Mouse (Mus musculus) MEL (cell line): ENCODE data around the gene Maml2. TPM values are rescaled to one million over a fixed set of nuclear protein-coding genes. Genes with fewer than 3 reads are reported as not detected.

ENCODE experiments used
- DNase-seq: peaks from one replicate; pipeline ENCODE4 v3.0.0; 2011; ENCODE audit warnings: low read depth, low spot score
- H3K27ac ChIP-seq: 2 replicates; pipeline ENCODE4 v1.5.1; 2012; ENCODE audit warnings: low read depth, mild to moderate bottlenecking, control low read depth, low read length, moderate library complexity; ENCODE audit not compliant: control insufficient read depth
- H3K27me3 ChIP-seq, 2 experiments: fragments of 150-350 bp in 1 of 2; sonication (generic) in 1 of 2; 2 replicates each; pipeline ENCODE4 v1.6.1; 2012; ENCODE audit warnings: low read length in 2 of 2, mild to moderate bottlenecking in 2 of 2, improper control_type of control experiment in 1 of 2, moderate library complexity in 1 of 2; ENCODE audit not compliant: insufficient read depth in 2 of 2, control insufficient read depth in 1 of 2
- H3K36me3 ChIP-seq, 2 experiments: 2 replicates each; pipeline ENCODE4 v1.6.1; 2012 to 2014; ENCODE audit warnings: low read length in 2 of 2, improper control_type of control experiment in 1 of 2, inconsistent platforms in 1 of 2, mild to moderate bottlenecking in 1 of 2; ENCODE audit not compliant: insufficient read depth in 2 of 2, control insufficient read depth in 1 of 2
- H3K4me1 ChIP-seq, 2 experiments: fragments of 150-350 bp in 1 of 2; sonication (generic) in 1 of 2; 2 replicates each; pipeline ENCODE4 v1.6.1; 2012; ENCODE audit warnings: low read length in 2 of 2, improper control_type of control experiment in 1 of 2, mild to moderate bottlenecking in 1 of 2; ENCODE audit not compliant: insufficient read depth in 2 of 2, control insufficient read depth in 1 of 2
- H3K4me3 ChIP-seq, 2 experiments: fragments of 150-350 bp in 1 of 2; sonication (generic) in 1 of 2; 2 replicates each; pipeline ENCODE4 v1.5.1; 2012; ENCODE audit warnings: low read depth in 2 of 2, low read length in 2 of 2, mild to moderate bottlenecking in 2 of 2, moderate library complexity in 2 of 2, control low read depth in 1 of 2, improper control_type of control experiment in 1 of 2; ENCODE audit not compliant: control insufficient read depth in 1 of 2, insufficient read depth in 1 of 2
- H3K79me2 ChIP-seq: 2 replicates; pipeline ENCODE4 v1.6.1; 2012; ENCODE audit warnings: mild to moderate bottlenecking, low read length, moderate library complexity; ENCODE audit not compliant: control insufficient read depth, poor library complexity, insufficient read depth
- H3K9ac ChIP-seq: 2 replicates; pipeline ENCODE4 v1.6.1; 2012; ENCODE audit warnings: low read depth, mild to moderate bottlenecking, control low read depth, low read length, moderate library complexity; ENCODE audit not compliant: control insufficient read depth, poor library complexity, severe bottlenecking
- H3K9me3 ChIP-seq: fragments of 150-350 bp; sonication (generic); replicated peaks from 2 replicates; pipeline ENCODE4 v1.6.1; 2012; ENCODE audit warnings: mild to moderate bottlenecking, low read length, improper control_type of control experiment, moderate library complexity; ENCODE audit not compliant: insufficient read depth
- BHLHE40 ChIP-seq: IDR thresholded peaks from 2 replicates; pipeline ENCODE4 v1.6.1; 2012; ENCODE audit warnings: low read depth, mild to moderate bottlenecking, inconsistent platforms, low read length, improper control_type of control experiment, borderline replicate concordance
- CHD1 ChIP-seq: IDR thresholded peaks from 2 replicates; pipeline ENCODE4 v1.6.1; 2012; ENCODE audit warnings: low read depth, mild to moderate bottlenecking, inconsistent platforms, low read length, improper control_type of control experiment
- CHD2 ChIP-seq: IDR thresholded peaks from 2 replicates; pipeline ENCODE4 v1.6.1; 2011; ENCODE audit warnings: low read length, improper control_type of control experiment
- E2F4 ChIP-seq: IDR thresholded peaks from 2 replicates; pipeline ENCODE4 v1.6.1; 2011; ENCODE audit warnings: low read depth, low read length, improper control_type of control experiment, borderline replicate concordance
- ELF1 ChIP-seq: IDR thresholded peaks from 2 replicates; pipeline ENCODE4 v1.6.1; 2014; ENCODE audit warnings: low read depth, mild to moderate bottlenecking, inconsistent platforms, low read length, improper control_type of control experiment, moderate library complexity
- EP300 ChIP-seq, 2 experiments: IDR thresholded peaks; 2 replicates each; pipeline ENCODE4 v1.6.1; 2011; ENCODE audit warnings: improper control_type of control experiment in 2 of 2, low read length in 2 of 2, low read depth in 1 of 2, mild to moderate bottlenecking in 1 of 2
- ETS1 ChIP-seq: IDR thresholded peaks from 2 replicates; pipeline ENCODE4 v1.6.1; 2012; ENCODE audit warnings: low read depth, mild to moderate bottlenecking, inconsistent platforms, low read length, improper control_type of control experiment, moderate library complexity
- GABPA ChIP-seq: IDR thresholded peaks from 2 replicates; pipeline ENCODE4 v1.6.1; 2012; ENCODE audit warnings: low read depth, mild to moderate bottlenecking, inconsistent platforms, low read length, improper control_type of control experiment, moderate library complexity
- HCFC1 ChIP-seq: IDR thresholded peaks from 2 replicates; pipeline ENCODE4 v1.6.1; 2012; ENCODE audit warnings: low read depth, mild to moderate bottlenecking, inconsistent platforms, low read length, improper control_type of control experiment, moderate library complexity
- JUND ChIP-seq: IDR thresholded peaks from 2 replicates; pipeline ENCODE4 v1.6.1; 2011; ENCODE audit warnings: low read depth, mild to moderate bottlenecking, improper control_type of control experiment, low read length
- MAX ChIP-seq: IDR thresholded peaks from 2 replicates; pipeline ENCODE4 v1.6.1; 2011; ENCODE audit warnings: low read length, improper control_type of control experiment
- MEF2A ChIP-seq: IDR thresholded peaks from 2 replicates; pipeline ENCODE4 v1.6.1; 2014; ENCODE audit warnings: low read depth, mild to moderate bottlenecking, inconsistent platforms, low read length, improper control_type of control experiment; ENCODE audit not compliant: poor library complexity, insufficient replicate concordance, severe bottlenecking; ENCODE audit errors: extremely low read depth
- MXI1 ChIP-seq: IDR thresholded peaks from 2 replicates; pipeline ENCODE4 v1.6.1; 2011; ENCODE audit warnings: mild to moderate bottlenecking, low read depth, low read length, improper control_type of control experiment
- MYB ChIP-seq: IDR thresholded peaks from 2 replicates; pipeline ENCODE4 v1.6.1; 2011; ENCODE audit warnings: mild to moderate bottlenecking, low read depth, low read length, improper control_type of control experiment
- MYC ChIP-seq: IDR thresholded peaks from 2 replicates; pipeline ENCODE4 v1.6.1; 2011; ENCODE audit warnings: low read depth, mild to moderate bottlenecking, low read length, improper control_type of control experiment, moderate library complexity
- NRF1 ChIP-seq: IDR thresholded peaks from 2 replicates; pipeline ENCODE4 v1.6.1; 2014; ENCODE audit warnings: low read depth, mild to moderate bottlenecking, inconsistent platforms, low read length, improper control_type of control experiment, moderate library complexity; ENCODE audit not compliant: poor library complexity, insufficient read depth, severe bottlenecking
- POLR2A ChIP-seq, 2 experiments: IDR thresholded peaks; 2 replicates each; pipeline ENCODE4 v1.6.1; 2011 to 2012; ENCODE audit warnings: low read length in 2 of 2, mild to moderate bottlenecking in 2 of 2, control low read depth in 1 of 2, improper control_type of control experiment in 1 of 2, low read depth in 1 of 2, moderate library complexity in 1 of 2; ENCODE audit not compliant: control insufficient read depth in 1 of 2, insufficient read depth in 1 of 2, poor library complexity in 1 of 2
- POLR2AphosphoS2 ChIP-seq: IDR thresholded peaks from 2 replicates; pipeline ENCODE4 v1.6.1; 2011; ENCODE audit warnings: low read length, improper control_type of control experiment
- POLR2AphosphoS5 ChIP-seq: IDR thresholded peaks from 2 replicates; pipeline ENCODE4 v1.6.1; 2012; ENCODE audit warnings: low read depth, borderline replicate concordance, mild to moderate bottlenecking, inconsistent platforms, low read length, moderate library complexity, mixed read lengths
- RAD21 ChIP-seq: IDR thresholded peaks from 2 replicates; pipeline ENCODE4 v1.6.1; 2011; ENCODE audit warnings: mild to moderate bottlenecking, low read depth, low read length, improper control_type of control experiment
- RCOR1 ChIP-seq: IDR thresholded peaks from 2 replicates; pipeline ENCODE4 v1.6.1; 2012; ENCODE audit warnings: low read depth, mild to moderate bottlenecking, inconsistent platforms, low read length, improper control_type of control experiment
- SMC3 ChIP-seq: IDR thresholded peaks from 2 replicates; pipeline ENCODE4 v1.6.1; 2011; ENCODE audit warnings: low read depth, low read length, improper control_type of control experiment
- TAL1 ChIP-seq: IDR thresholded peaks from 2 replicates; pipeline ENCODE4 v1.6.1; 2012; ENCODE audit warnings: mild to moderate bottlenecking, inconsistent platforms, low read length, moderate library complexity, mixed read lengths
- TBP ChIP-seq: IDR thresholded peaks from 2 replicates; pipeline ENCODE4 v1.8.0; 2011; ENCODE audit warnings: low read depth, low read length, improper control_type of control experiment
- TCF12 ChIP-seq: IDR thresholded peaks from 2 replicates; pipeline ENCODE4 v1.6.1; 2014; ENCODE audit warnings: low read depth, mild to moderate bottlenecking, inconsistent platforms, low read length, improper control_type of control experiment, moderate library complexity
- UBTF ChIP-seq: IDR thresholded peaks from 2 replicates; pipeline ENCODE4 v1.6.1; 2012; ENCODE audit warnings: low read depth, mild to moderate bottlenecking, inconsistent platforms, low read length, improper control_type of control experiment, moderate library complexity, borderline replicate concordance; ENCODE audit not compliant: insufficient read depth
- USF2 ChIP-seq, 2 experiments: IDR thresholded peaks; 2 replicates each; pipeline ENCODE4 v1.6.1; 2011 to 2012; ENCODE audit warnings: improper control_type of control experiment in 2 of 2, low read length in 2 of 2, borderline replicate concordance in 1 of 2, inconsistent platforms in 1 of 2, low read depth in 1 of 2, mild to moderate bottlenecking in 1 of 2; ENCODE audit not compliant: insufficient read depth in 1 of 2
- ZC3H11A ChIP-seq: IDR thresholded peaks from 2 replicates; pipeline ENCODE4 v1.6.1; 2012; ENCODE audit warnings: low read depth, mild to moderate bottlenecking, inconsistent platforms, low read length, improper control_type of control experiment
- ZKSCAN1 ChIP-seq: IDR thresholded peaks from 2 replicates; pipeline ENCODE4 v1.6.1; 2012; ENCODE audit warnings: low read depth, mild to moderate bottlenecking, inconsistent platforms, low read length, improper control_type of control experiment, moderate library complexity
- ZMIZ1 ChIP-seq: IDR thresholded peaks from 2 replicates; pipeline ENCODE4 v1.6.1; 2012; ENCODE audit warnings: low read depth, mild to moderate bottlenecking, inconsistent platforms, low read length, improper control_type of control experiment, moderate library complexity
- ZNF384 ChIP-seq: IDR thresholded peaks from 2 replicates; pipeline ENCODE4 v1.6.1; 2012; ENCODE audit warnings: low read depth, mild to moderate bottlenecking, inconsistent platforms, low read length, improper control_type of control experiment
- polyA plus RNA-seq, 2 experiments: library from polyadenylated mRNA; stranded (reverse) in 1 of 2; unstranded in 1 of 2; fragments of >175 nt in 1 of 2; fragments of >200 nt in 1 of 2; gene quantifications; 2 replicates each; pipeline versions ENCODE4 v1.2.1 to v1.2.4; 2012; ENCODE audit warnings: low replicate concordance in 2 of 2, low read depth in 1 of 2; ENCODE audit not compliant: insufficient read length in 2 of 2, insufficient read depth in 1 of 2, missing spikeins in 1 of 2
- total RNA-seq: library from RNA; depleted of rRNA; stranded (reverse); fragments of 300-350 nt; gene quantifications from 2 replicates; pipeline ENCODE4 v1.2.3, GENCODE M21; 2012

The Maml2 gene
- total and polyA plus RNA-seq, 3 experiments, result 0.08 to 0.47 TPM; not detected in 1

- TF ChIP-seq POLR2AphosphoS2, result no peak
Measured at GRCm38 (mm10) chr9:13748404-13748797, 450.6 kb downstream of the Maml2 start, which contains the start of gene Mtmr2 (continued).

DNA sequence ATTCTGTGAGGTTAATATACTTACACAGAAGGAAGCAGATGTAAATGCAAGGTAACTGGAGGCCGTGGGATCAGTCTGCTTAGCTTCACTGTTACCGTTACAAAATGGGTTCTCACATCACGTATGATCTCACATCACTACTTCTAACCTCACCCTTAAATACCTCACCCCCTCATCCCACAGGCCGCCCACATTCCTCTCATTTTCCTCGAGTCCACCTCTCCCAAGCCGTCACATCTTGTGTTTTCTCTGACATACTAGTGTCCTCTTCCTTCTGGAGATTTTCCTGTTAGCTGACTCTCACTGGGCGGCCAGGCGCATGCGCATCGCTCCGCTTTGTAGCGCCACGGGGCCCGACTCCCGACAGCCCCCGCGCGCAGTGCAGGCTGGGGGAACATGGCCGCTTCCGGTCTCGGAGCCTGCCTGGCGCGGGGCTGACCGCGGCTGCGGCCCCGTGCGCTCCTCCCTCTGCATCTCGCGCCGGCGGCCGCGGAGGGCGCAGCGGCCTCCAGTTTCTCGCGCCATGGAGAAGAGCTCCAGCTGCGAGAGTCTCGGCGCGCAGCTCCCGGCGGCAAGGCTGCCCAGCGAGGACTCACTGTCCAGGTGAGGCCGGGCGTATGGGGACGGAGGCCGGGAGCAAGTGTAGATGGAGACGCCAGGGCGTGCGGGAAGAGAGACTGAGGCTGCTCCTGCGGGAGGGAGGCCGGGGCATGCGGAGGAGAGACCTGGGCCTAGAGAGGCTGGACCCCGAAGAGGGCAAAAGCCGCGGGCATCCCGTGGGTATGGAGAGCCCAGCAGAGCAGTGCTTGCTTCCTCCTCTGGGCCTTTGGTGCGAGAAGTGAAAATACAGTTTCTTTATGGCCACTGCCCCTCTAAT is 451.3 kb downstream of the Maml2 start:
- H3K9ac ChIP-seq, result peak overlapping the region; percentile 81
- H3K27me3 ChIP-seq, result no peaks in the 10 kb centered on the region
- peaks cover 0 to 23% of the 10 kb centered on the region in 2 experiments; a peak in 3 of 4 replicates for H3K36me3 ChIP-seq
- peak overlapping the region; percentile 62 to 66 for H3K4me3 ChIP-seq
- H3K79me2 ChIP-seq, result peaks cover 42% of the 10 kb centered on the region
- DNase-seq, result peak; percentile 100
- H3K4me1 ChIP-seq, result peaks cover 6 to 13% of the 10 kb centered on the region in 2 experiments
- peak overlapping the region; percentile 66 for H3K27ac ChIP-seq
- H3K9me3 ChIP-seq, result no peaks in the 10 kb centered on the region
- peak; percentile 98; the same call in 1 of the 2 replicates for TF ChIP-seq NRF1
- TF ChIP-seq POLR2AphosphoS5, result peak; percentile 92
- peak; percentile 93 for TF ChIP-seq ELF1
- TF ChIP-seq BHLHE40, result no peak
- TF ChIP-seq EP300 (IDR thresholded peaks at IDR 0.05; ENCODE audit: low read depth in 1 of 2, low read length in 2 of 2), result peak in 1 of 2 experiments; percentile 45; a peak in 2 of 4 replicates
- no peak for TF ChIP-seq USF2 (IDR thresholded peaks at IDR 0.05; ENCODE audit: borderline replicate concordance in 1 of 2, insufficient read depth in 1 of 2, low read depth in 1 of 2, low read length in 2 of 2)
- no peak; the same call in 1 of the 2 replicates for TF ChIP-seq UBTF
- TF ChIP-seq ZMIZ1, result peak; percentile 99
- no peak; the same call in none of the 2 replicates for TF ChIP-seq JUND
- TF ChIP-seq RCOR1, result 0 out of 2 replicates have a peak, but pooled peaks have one; percentile 31
- no peak for TF ChIP-seq TAL1
- TF ChIP-seq MYC, result peak; percentile 81; the same call in 1 of the 2 replicates
- TF ChIP-seq ZC3H11A, result no peak
- peak; percentile 84 for TF ChIP-seq TCF12
- no peak for TF ChIP-seq ZNF384
- peak; percentile 95 for TF ChIP-seq TBP
- TF ChIP-seq POLR2AphosphoS2, result peak; percentile 100
- 0 out of 2 replicates have a peak, but pooled peaks have one; percentile 14 for TF ChIP-seq MAX
- peak; percentile 15; the same call in 1 of the 2 replicates for TF ChIP-seq SMC3
- no peak for TF ChIP-seq RAD21
- peak; percentile 80; the same call in 1 of the 2 replicates for TF ChIP-seq E2F4
- TF ChIP-seq CHD2, result no peak
- TF ChIP-seq CHD1, result peak; percentile 98
- TF ChIP-seq MXI1, result peak; percentile 90
- no peak for TF ChIP-seq MEF2A
- TF ChIP-seq MYB, result 0 out of 2 replicates have a peak, but pooled peaks have one; percentile 60
- peak; percentile 100 for TF ChIP-seq POLR2A (IDR thresholded peaks at IDR 0.05; ENCODE audit: control insufficient read depth in 1 of 2, insufficient read depth in 1 of 2, low read depth in 1 of 2, low read length in 2 of 2, poor library complexity in 1 of 2)
- TF ChIP-seq ZKSCAN1, result 0 out of 2 replicates have a peak, but pooled peaks have one; percentile 57
- TF ChIP-seq HCFC1, result peak; percentile 92
- TF ChIP-seq ETS1, result peak; percentile 51
- TF ChIP-seq GABPA, result no peak
